28 mouse cellular contexts compared by ENCODE assay signal in the genomic region with DNA sequence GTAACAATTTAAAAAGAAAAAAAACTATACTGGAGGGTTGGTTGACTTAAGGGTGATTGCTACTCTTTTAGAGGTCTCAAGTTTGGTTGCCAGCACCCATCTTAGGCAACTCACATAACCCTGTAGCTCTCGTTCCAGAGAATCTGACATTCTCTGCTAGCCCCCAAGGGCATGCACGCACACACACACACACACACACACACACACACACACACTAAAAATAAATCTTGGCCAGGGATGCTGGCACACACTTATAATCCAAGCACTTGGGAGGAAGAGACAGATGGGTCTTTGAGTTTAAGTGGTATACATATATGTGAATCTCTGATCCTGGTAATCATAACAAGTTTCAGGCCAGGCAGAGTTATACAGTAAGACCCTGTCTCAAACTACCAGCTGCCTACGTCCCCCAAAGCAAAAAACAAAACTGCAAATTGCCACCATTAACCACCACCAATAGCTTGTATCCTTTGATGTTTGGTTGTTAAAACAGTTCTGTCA. TPM values are rescaled to one million over a fixed set of nuclear protein-coding genes. Genes with fewer than 3 reads are reported as not detected.
DNase-seq lines count a peak whose midpoint lies in the region; ATAC-seq and TF ChIP-seq lines count a peak whose summit lies in the region.
"Had no signal": no experiment of that assay in that cellular context is flagged by ENCODE, and none has a peak within 500 bp of the region (broad histone marks: within the 10 kb centered on the region; RNA-seq: fewer than 3 reads in every experiment).

No protein-coding gene starts in this region.

- 53% methylated on average over 3 of the region's 3 CpGs for WGBS in heart, adult 2 months
- 70% methylated on average over 3 of the region's 3 CpGs for WGBS in heart, embryonic 11.5 days (ENCODE audit: insufficient replicate concordance)

- peaks cover 2% of the 10 kb centered on the region for H3K36me3 ChIP-seq in heart, adult 2 months (ENCODE audit: control insufficient read depth, insufficient read depth, low read length)
- peaks cover 22% of the 10 kb centered on the region for H3K36me3 ChIP-seq in heart, embryonic 11.5 days (ENCODE audit: control insufficient read depth, insufficient read depth, low read length)

- no peak overlapping the region for H3K4me3 ChIP-seq in heart, adult 2 months
- H3K4me3 ChIP-seq in heart, embryonic 11.5 days (ENCODE audit: low read depth, low read length): no peak overlapping the region
- H3K4me3 ChIP-seq: embryonic facial prominence, embryonic 10.5 days; embryonic facial prominence, embryonic 13.5 days; erythroblast, embryonic 14.5 days; forebrain, embryonic 13.5 days; heart, embryonic 13.5 days had no signal

- no peaks in the 10 kb centered on the region for H3K4me1 ChIP-seq in heart, adult 2 months (ENCODE audit: control insufficient read depth, insufficient read depth, low read length)
- H3K4me1 ChIP-seq in heart, embryonic 11.5 days (ENCODE audit: control insufficient read depth, insufficient read depth, low read length): no peaks in the 10 kb centered on the region
- H3K4me1 ChIP-seq: embryonic facial prominence, embryonic 10.5 days; embryonic facial prominence, embryonic 13.5 days; forebrain, embryonic 13.5 days had no signal

- H3K79me2 ChIP-seq in heart, adult 2 months (replicated peaks; ENCODE audit: control insufficient read depth, insufficient read depth, low read length): no peaks in the 10 kb centered on the region

- no peaks in the 10 kb centered on the region for H3K9me3 ChIP-seq in heart, embryonic 11.5 days (replicated peaks; ENCODE audit: control insufficient read depth, low read length)
- H3K9me3 ChIP-seq: embryonic facial prominence, embryonic 10.5 days; embryonic facial prominence, embryonic 13.5 days; forebrain, embryonic 13.5 days; heart, embryonic 13.5 days had no signal

- ATAC-seq in heart, embryonic 11.5 days (replicated peaks; ENCODE audit: insufficient number of reproducible peaks, low FRiP score, low TSS enrichment): no peak
- ATAC-seq: CD4-positive, CD25-positive, alpha-beta regulatory T cell, adult 4 months; forebrain, embryonic 13.5 days; hindbrain, postnatal 0 days; inflammation-experienced regulatory T-cells, adult 6 months; intestine, embryonic 16.5 days had no signal

- DNase-seq in gastrocnemius, adult 18-20 months (ENCODE audit: low spot score): peak; percentile 25
- no peak for DNase-seq in gastrocnemius, postnatal 14 days
- peak in 1 of 2 experiments; percentile 28 for DNase-seq in heart, adult 2 months
- DNase-seq in lung, postnatal 10 days: peak; percentile 47
- DNase-seq in lung, postnatal 14 days: no peak
- DNase-seq: adrenal gland, adult 2 months; adrenal gland, postnatal 14 days; cerebellum, adult 11 months; cerebellum, adult 8-10 months; cerebellum, postnatal 10 days; cerebellum, postnatal 36 days; embryo, embryonic 11 days; gastrocnemius, postnatal 10 days; heart, adult 11 months; heart, postnatal 36 days; kidney, adult 18-20 months; kidney, adult 9 months had no signal

- peak overlapping the region; percentile 2; the same call in 1 of the 2 replicates for H3K27ac ChIP-seq in heart, adult 2 months
- H3K27ac ChIP-seq in heart, embryonic 11.5 days (ENCODE audit: low read depth, low read length): no peak overlapping the region
- H3K27ac ChIP-seq: embryonic facial prominence, embryonic 10.5 days; embryonic facial prominence, embryonic 13.5 days; forebrain, embryonic 13.5 days; heart, embryonic 13.5 days; hindbrain, embryonic 14.5 days; hindbrain, postnatal 0 days had no signal

- TF ChIP-seq POLR2A in heart, adult 2 months (IDR thresholded peaks at IDR 0.05; ENCODE audit: insufficient read depth, low read depth, low read length): no peak

- no peak overlapping the region for H3K9ac ChIP-seq in heart, adult 2 months (ENCODE audit: low read depth, low read length)
- no peak overlapping the region for H3K9ac ChIP-seq in heart, embryonic 11.5 days (ENCODE audit: low read depth, low read length)
- H3K9ac ChIP-seq: embryonic facial prominence, embryonic 13.5 days; forebrain, embryonic 13.5 days; hindbrain, embryonic 14.5 days had no signal

- TF ChIP-seq EP300 in heart, adult 2 months (IDR thresholded peaks at IDR 0.05; ENCODE audit: insufficient read depth, low read depth, low read length): peak; percentile 47; the same call in 1 of the 2 replicates

- no peak overlapping the region for H3K4me2 ChIP-seq in heart, embryonic 11.5 days
- H3K4me2 ChIP-seq: embryonic facial prominence, embryonic 13.5 days; forebrain, embryonic 13.5 days; heart, embryonic 13.5 days; hindbrain, embryonic 14.5 days had no signal

- H3K27me3 ChIP-seq in heart, adult 2 months (ENCODE audit: control insufficient read depth, insufficient read depth, low read length): no peaks in the 10 kb centered on the region
- no peaks in the 10 kb centered on the region for H3K27me3 ChIP-seq in heart, embryonic 11.5 days (ENCODE audit: control insufficient read depth, insufficient read depth, low read length)
- H3K27me3 ChIP-seq: embryonic facial prominence, embryonic 13.5 days; forebrain, embryonic 13.5 days; heart, embryonic 13.5 days had no signal

- intact Hi-C loops in gastrocnemius, postnatal 14 days (cut with DNase I; ENCODE audit: low total_unique reads): loop anchor here (5.0 kb wide), 2 partner anchors 190 to 305 kb away; no protein-coding TSS in a partner anchor
- intact Hi-C loops in heart, adult 2 months (cut with DNase I): no loop called here

- TF ChIP-seq CTCF in heart, adult 2 months (IDR thresholded peaks at IDR 0.05): no peak

RNA-seq across cellular contexts. Expression of a gene that starts 14.9 kb away (rescaled TPM):
- 10 to 100 TPM; 10.5 to 10.8 TPM for total RNA-seq in gastrocnemius, adult 18-20 months (2021)
- 1 to 10 TPM; 8.0 to 8.1 TPM for total RNA-seq in gastrocnemius, postnatal 14 days (2021)
- 10 to 100 TPM; 10.2 to 10.5 TPM for total RNA-seq in heart, adult 2 months (2021)
- 5.2 and 7.7 TPM in 2 replicates for polyA plus RNA-seq in heart, adult 2 months (2012; rRNA removed)
- polyA plus RNA-seq in heart, embryonic 11.5 days (2014; fragmentation: Nextera tagmentation; extraction: Ambion mirVana): 5.1 and 5.9 TPM in 2 replicates

Comparison
In these comparisons a context has a peak if more than half of its experiments do, and no peak if none do; other contexts are left out.
1. DNase-seq: peak in gastrocnemius, adult 18-20 months (single experiment) and lung, postnatal 10 days (single experiment); none in gastrocnemius, postnatal 14 days (single experiment) and lung, postnatal 14 days (single experiment).